Mouse (Mus musculus): ENCODE results near the gene 1110004F10Rik.
"Not testable (repeated sequence)": the region's sequence is repeated elsewhere in the genome, so short reads cannot be mapped to it uniquely, and the experiment has no call there.

Gene 1110004F10Rik

GRCm38 (mm10) chr7:116039196-116039537 lies at the start of gene 1110004F10Rik:
Gene 1110004F10Rik (plus strand): TSS chr7:116039397.
- DNase-seq (ENCODE audit: low spot score in 2 of 2), result no peak

- no peak for DNase-seq (ENCODE audit: low spot score in 2 of 2)
These were observed 36.5 kb upstream of the 1110004F10Rik start for GRCm38 (mm10) chr7:116002726-116003125.

DNA sequence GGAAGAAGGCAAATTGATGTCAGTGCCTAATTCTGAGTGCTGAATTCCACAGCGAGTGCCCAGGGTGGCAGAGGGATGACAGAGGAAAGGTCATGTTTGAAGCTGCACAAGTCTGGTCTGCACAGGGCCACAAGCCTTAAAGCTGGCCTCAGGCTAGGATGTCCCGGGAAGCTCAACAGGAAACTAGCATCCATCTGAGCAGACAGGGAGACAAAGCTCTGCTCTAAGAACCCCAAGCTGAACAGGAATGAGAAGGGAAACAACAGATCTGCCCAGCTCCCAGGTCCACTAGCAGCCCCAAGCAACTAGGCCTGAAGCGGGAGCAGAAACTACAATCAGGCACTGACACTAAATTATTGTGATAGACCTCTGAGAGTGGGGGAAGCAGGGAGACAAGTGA lies 9.2 kb upstream of the 1110004F10Rik start:
- DNase-seq (ENCODE audit: low spot score in 2 of 2), result no peak

DNA sequence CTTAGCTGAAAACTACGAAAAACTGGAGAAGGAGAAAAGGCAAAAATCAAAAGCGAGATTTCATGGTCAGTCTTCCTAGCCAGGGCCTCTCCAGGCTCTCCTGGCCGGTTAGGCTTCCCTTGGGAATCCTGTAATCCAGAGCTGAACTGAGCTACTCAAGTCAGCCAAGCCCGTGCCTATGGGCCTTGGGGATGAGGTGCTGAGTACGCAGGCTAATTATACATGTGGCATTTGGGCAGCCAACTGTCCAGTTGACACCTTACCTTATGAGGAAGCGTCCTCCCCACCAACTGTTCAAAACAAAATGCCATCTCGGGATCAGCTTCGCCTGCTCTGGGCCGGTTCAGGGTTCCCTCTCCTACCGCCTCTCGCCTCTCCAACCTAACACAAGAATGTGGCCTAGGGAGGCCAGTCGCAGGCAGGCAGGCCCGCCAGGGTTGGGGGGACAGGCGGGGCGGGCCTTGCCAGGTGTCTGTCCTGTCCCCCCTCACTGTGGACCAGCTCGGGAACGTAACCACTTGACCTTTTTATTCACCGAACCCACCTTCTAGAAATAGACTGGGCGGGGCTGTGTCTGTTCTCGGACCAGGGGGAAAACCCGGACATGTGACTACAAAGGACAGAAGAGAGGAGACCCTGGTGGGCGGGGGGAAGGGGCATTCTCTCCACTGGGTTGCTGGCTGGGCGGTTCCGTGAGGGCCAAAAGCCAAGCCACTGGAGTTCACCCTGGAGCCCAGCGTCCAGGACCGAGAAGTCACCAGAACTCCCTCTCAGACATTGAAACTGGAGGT lies 8.4 kb upstream of the 1110004F10Rik start:
- DNase-seq (ENCODE audit: low spot score in 2 of 2), result no peak

DNA sequence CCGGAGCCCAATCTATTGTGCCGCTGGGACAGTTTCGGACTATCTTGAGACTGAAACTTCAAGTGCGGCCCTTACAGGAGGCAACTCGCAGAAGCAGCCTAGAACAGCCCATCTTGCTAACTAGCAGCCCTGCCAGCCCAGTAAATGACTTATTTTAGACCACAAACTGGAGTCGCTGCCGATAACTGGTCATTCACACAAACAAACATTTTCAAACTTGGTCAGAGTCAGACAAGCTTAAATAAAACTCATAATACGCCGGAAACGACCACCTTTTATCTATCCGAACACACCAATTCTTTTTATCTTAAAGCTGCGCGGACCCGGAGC lies 7.8 kb upstream of the 1110004F10Rik start:
- DNase-seq (ENCODE audit: low spot score in 2 of 2), result no peak

DNA sequence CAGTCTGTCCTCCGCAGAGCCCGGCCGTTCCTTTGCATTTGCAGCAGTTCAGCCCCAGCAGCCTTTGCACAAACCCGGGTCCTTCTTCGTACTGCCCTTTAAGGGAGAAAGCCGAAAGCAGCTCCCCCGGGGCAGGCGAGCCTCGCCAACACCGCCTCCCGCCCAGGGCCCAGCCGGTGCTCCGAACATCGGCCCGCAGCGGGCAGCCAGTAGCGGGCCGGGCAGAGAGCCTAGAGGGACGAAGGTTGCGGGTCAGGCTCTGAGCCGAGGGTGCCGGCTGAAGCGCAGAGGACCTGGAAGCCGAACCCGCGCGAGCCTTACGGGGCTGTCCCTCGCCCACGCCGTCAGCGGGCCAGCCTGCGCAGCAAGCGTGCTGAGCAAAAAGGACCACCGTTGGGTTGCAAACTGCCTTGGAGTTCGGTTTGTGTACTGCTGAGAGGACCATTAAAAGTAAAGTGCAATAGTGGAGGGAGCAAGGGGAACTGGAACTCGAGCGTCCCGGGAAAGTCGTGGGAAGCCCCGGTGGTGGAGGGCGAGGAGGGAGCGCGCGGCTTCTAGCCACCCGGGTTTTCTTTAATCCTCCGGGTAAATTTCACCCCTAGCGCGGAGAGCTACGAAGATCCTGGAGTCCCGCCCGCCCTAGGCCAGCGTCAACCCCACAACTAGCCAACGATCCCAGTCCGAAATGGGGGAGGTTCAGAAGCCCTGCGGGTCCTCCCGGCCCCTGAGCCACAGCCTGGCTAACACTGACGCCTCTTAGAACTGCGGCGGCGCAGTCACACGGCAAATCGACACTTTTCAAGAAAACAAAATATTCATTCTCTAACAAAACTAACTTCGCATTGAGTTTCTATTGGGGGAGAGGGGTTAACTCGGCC lies 7.2 kb upstream of the 1110004F10Rik start:
- peak in 1 of 2 experiments; percentile 16 for DNase-seq (ENCODE audit: low spot score in 2 of 2)

DNA sequence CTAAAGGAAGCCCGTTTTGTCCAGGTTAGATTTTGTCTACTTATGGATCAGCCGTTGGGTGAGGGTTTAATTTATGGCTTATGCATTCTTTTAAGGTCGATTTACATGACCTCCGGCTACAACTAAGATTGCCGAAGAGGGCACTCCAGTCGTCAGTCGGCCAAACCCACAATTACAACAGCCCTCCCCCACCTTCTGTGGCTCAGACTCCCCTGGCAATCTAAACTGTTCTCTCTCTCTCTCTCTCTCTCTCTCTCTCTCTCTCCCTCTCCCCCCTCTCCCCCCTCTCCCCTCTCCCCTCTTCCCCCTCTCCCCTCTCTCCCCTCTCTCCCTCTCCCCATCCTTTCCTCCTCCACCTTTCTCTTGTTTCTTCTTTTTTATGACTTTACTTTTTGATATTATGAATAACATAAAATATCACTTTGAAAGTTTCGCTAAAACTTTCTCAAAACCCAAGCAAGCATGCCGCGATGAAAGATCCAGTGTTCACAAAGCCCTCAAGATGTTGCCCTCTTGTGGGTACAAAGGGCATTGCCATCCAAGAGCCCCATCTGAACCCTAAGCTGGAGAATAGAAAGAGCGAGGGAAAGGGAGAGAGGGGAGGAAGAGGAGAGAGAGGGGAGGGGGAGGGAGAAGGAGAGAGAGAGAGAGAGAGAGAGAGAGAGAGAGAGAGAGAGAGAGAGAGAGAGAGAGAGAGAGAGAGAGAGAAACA lies 6.4 kb upstream of the 1110004F10Rik start:
- DNase-seq (ENCODE audit: low spot score in 2 of 2), result peak; percentile 51 to 68

DNA sequence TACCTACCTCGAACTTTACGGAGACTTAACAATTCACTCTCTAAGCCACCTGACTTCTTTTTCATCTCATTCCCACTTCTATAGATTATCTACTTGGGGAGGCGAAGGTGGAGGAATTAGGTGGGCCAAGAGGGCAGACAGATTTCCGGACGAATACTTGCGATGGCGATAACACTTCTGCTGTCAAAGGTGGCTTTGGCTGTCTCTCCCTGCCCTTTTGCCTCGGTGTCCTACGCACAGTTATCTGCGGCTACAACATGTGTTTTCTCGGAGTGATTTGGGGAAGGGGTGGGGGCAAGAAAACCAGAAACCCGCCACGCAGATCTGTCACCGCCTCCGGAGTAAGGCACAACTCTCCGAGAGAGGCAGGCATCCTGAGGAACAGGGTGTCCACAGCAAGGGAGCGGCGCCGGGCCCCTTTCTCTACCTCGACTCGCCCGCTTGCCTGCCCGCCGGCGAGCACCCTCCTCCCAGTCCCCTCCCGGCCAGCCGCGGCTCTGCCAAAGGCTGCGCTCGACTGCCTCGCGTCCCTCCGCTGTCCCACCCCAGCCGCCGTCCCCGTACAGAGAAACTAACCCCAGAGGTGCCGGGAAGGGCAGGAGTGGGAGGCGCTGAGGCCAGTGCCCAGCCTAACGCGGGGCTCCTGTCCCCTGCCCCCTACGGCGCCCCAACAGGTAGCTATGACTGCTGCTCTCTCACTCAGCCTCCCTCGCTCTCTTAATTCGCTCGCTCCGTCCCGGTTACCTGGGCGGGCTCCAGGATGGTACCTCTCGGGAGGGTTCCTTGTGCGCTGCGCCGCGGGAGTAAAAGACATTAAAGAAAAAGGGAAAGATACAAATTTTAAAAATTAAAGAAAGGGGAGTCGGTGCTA lies 5.6 kb upstream of the 1110004F10Rik start:
- DNase-seq (ENCODE audit: low spot score in 2 of 2), result peak in 1 of 2 experiments; percentile 21

GRCm38 (mm10) chr7:116034282-116034758 lies 4.9 kb upstream of the 1110004F10Rik start:
- peak in 1 of 2 experiments; percentile 11 for DNase-seq (ENCODE audit: low spot score in 2 of 2)

GRCm38 (mm10) chr7:116035504-116035903 lies 3.7 kb upstream of the 1110004F10Rik start:
- DNase-seq (ENCODE audit: low spot score in 2 of 2), result no peak

GRCm38 (mm10) chr7:116036591-116037555 lies 2.3 kb upstream of the 1110004F10Rik start:
- no peak for DNase-seq (ENCODE audit: low spot score in 2 of 2)

- no peak for DNase-seq (ENCODE audit: low spot score in 2 of 2)
These were observed 1.2 kb upstream of the 1110004F10Rik start for GRCm38 (mm10) chr7:116038024-116038423.

GRCm38 (mm10) chr7:116038511-116038910 lies 686 bp upstream of the 1110004F10Rik start, which contains the start of gene Sox6:
Gene Sox6 (minus strand): TSS chr7:116038796.
- no peak for DNase-seq (ENCODE audit: low spot score in 2 of 2)

- peak; percentile 55 to 74 for DNase-seq (ENCODE audit: low spot score in 2 of 2)
These were observed 605 bp downstream of the 1110004F10Rik start for GRCm38 (mm10) chr7:116039538-116040466.

DNA sequence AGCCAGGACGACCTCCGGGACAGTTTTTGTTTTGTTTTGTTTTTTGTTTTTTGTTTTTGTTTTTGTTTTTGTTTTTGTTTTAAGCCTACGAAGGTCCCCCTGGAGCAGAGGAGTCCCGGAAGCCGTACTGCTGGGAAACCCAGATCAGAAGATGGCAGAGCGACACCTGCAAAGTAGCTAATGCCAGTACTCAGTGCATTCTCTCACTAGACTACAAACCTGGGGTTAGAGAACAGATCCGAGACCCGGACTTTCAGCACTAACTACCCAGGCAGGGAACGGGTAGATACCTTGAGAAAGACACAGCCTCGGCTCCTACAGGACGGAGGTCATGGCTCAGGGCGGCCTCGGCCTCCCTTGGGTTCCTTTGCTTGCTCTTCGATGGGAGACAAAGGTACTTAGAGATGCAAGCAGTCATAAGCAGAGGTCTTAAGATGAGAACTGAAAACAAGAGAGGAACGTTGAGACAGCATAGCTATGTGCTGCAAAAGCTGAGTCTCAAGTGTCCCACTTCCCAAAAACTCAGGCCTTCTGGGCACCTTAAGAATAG lies 1.3 kb downstream of the 1110004F10Rik start:
- DNase-seq (ENCODE audit: low spot score in 2 of 2), result no peak

- DNase-seq (ENCODE audit: low spot score in 2 of 2), result no peak
These were observed 21.5 kb downstream of the 1110004F10Rik start for GRCm38 (mm10) chr7:116060739-116061138.

DNA sequence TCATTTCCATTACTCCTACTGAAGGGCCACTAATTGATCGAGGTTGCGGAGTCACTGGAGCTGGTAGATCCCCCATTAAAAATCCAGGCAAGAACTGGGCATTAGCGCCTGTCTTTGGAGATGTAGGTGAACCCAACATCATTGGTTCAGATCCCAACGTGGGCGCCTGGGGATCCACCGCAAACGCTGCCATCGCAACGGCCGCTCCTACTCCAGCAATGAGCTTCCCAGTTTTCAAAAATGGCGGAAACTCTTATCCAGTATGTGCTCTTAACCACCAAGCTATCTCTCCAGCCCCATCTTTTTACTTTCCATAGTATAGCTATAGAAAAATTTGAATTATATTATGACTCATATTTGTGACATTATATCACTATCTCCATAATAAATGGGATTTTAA lies 45.2 kb downstream of the 1110004F10Rik start, which contains the start of gene Gm4353:
Gene Gm4353, minus strand, starts transcription at position 270 of the 400 bp plus-strand sequence.
- DNase-seq (ENCODE audit: low spot score in 2 of 2), result not testable (repeated sequence)
